ENCODE assay signal across 8 mouse cellular contexts in genomic region chr2:37516030-37516710, GRCm38 (mm10). TPM values are rescaled to one million over a fixed set of nuclear protein-coding genes. Genes with fewer than 3 reads are reported as not detected.
A peak's percentile ranks its signal among the peaks of the same experiment; 100 is the strongest.
DNase-seq lines count a peak whose midpoint lies in the region; ATAC-seq lines count a peak whose summit lies in the region.

TSS of gene Gpr21 (plus strand) at chr2:37516332.

- no peak within 1 kb of the TSS for H3K9ac ChIP-seq in kidney, embryonic 15.5 days
- H3K9ac ChIP-seq in hindbrain, embryonic 16.5 days (ENCODE audit: low read depth, low read length), result peak within 1 kb of the TSS; percentile 66
- H3K9ac ChIP-seq in midbrain, embryonic 15.5 days, result peak within 1 kb of the TSS; percentile 53

- no peaks in the 10 kb centered on the region for H3K9me3 ChIP-seq in kidney, embryonic 15.5 days (replicated peaks)
- H3K9me3 ChIP-seq in hindbrain, embryonic 16.5 days (ENCODE audit: control insufficient read depth, low read length), result no peaks in the 10 kb centered on the region
- H3K9me3 ChIP-seq in midbrain, embryonic 15.5 days, result no peaks in the 10 kb centered on the region

- peak within 1 kb of the TSS; percentile 43 for H3K4me2 ChIP-seq in kidney, embryonic 15.5 days
- peak within 1 kb of the TSS; percentile 62 for H3K4me2 ChIP-seq in hindbrain, embryonic 16.5 days (ENCODE audit: low read length)
- H3K4me2 ChIP-seq in midbrain, embryonic 15.5 days, result peak within 1 kb of the TSS; percentile 53

- no peaks in the 10 kb centered on the region for H3K27me3 ChIP-seq in kidney, embryonic 15.5 days
- H3K27me3 ChIP-seq in hindbrain, embryonic 16.5 days (replicated peaks; ENCODE audit: control insufficient read depth, insufficient read depth, low read length), result no peaks in the 10 kb centered on the region
- no peaks in the 10 kb centered on the region for H3K27me3 ChIP-seq in midbrain, embryonic 15.5 days (replicated peaks)

- 28% methylated on average over 11 of the region's 11 CpGs for WGBS in kidney, embryonic 15.5 days
- 12% methylated on average over 11 of the region's 11 CpGs for WGBS in hindbrain, embryonic 16.5 days
- WGBS in midbrain, embryonic 15.5 days, result 10% methylated on average over 11 of the region's 11 CpGs

- H3K27ac ChIP-seq in kidney, embryonic 15.5 days, result 0 out of 2 replicates have a peak within 1 kb of the TSS, but pooled peaks have one; percentile 22
- H3K27ac ChIP-seq in hindbrain, embryonic 16.5 days (ENCODE audit: low read depth, low read length), result peak within 1 kb of the TSS; percentile 71
- peak within 1 kb of the TSS; percentile 79 for H3K27ac ChIP-seq in midbrain, embryonic 15.5 days

- H3K4me3 ChIP-seq in kidney, embryonic 15.5 days (replicated peaks), result peak within 1 kb of the TSS; percentile 17
- H3K4me3 ChIP-seq in hindbrain, embryonic 16.5 days (ENCODE audit: low read length), result peak within 1 kb of the TSS; percentile 40
- peak within 1 kb of the TSS; percentile 38 for H3K4me3 ChIP-seq in midbrain, embryonic 15.5 days

- H3K4me1 ChIP-seq in kidney, embryonic 15.5 days, result peaks cover 11% of the 10 kb centered on the region
- H3K4me1 ChIP-seq in hindbrain, embryonic 16.5 days (ENCODE audit: control insufficient read depth, insufficient read depth, low read depth, low read length), result peaks cover 14% of the 10 kb centered on the region
- H3K4me1 ChIP-seq in midbrain, embryonic 15.5 days, result peaks cover 40% of the 10 kb centered on the region

- peak; percentile 71 for ATAC-seq in kidney, embryonic 15.5 days (replicated peaks; ENCODE audit: low FRiP score)
- ATAC-seq in hindbrain, embryonic 16.5 days, result peak; percentile 86
- peak; percentile 90 for ATAC-seq in midbrain, embryonic 15.5 days (replicated peaks)
- no peak for ATAC-seq in inflammation-experienced regulatory T-cells, adult 6 months

- H3K36me3 ChIP-seq in kidney, embryonic 15.5 days, result peaks cover 36% of the 10 kb centered on the region
- H3K36me3 ChIP-seq in hindbrain, embryonic 16.5 days (ENCODE audit: control insufficient read depth, insufficient read depth, low read length), result peaks cover 8% of the 10 kb centered on the region
- peaks cover 9% of the 10 kb centered on the region for H3K36me3 ChIP-seq in midbrain, embryonic 15.5 days (replicated peaks)

- no peak for DNase-seq in kidney, adult 11 months
- peak; percentile 45 for DNase-seq in embryo, embryonic 11 days
- DNase-seq in c-Kit-positive CD71-positive TER-119-positive erythroid progenitor cells, embryonic 14.5 days (ENCODE audit: low spot score), result no peak
- DNase-seq in layer of hippocampus, adult 11-12 months (ENCODE audit: low spot score), result no peak

RNA-seq across cellular contexts. Expression of gene Gpr21, which starts in this region (rescaled TPM):
- polyA plus RNA-seq in kidney, embryonic 15.5 days (2015; fragmentation: Nextera tagmentation; extraction: Ambion mirVana), result 1.4 and 1.7 TPM in 2 replicates
- polyA plus RNA-seq in hindbrain, embryonic 16.5 days (2015; fragmentation: Nextera tagmentation; extraction: Ambion mirVana), result 14.8 and 15.9 TPM in 2 replicates
- polyA plus RNA-seq in midbrain, embryonic 15.5 days (2015; fragmentation: Nextera tagmentation; extraction: Ambion mirVana), result 16.3 and 18.5 TPM in 2 replicates
- polyA plus RNA-seq in inflammation-experienced regulatory T-cells, adult 6 months (2017; shearing (Covaris generic)), result 1 to 10 TPM; 1.0 to 2.2 (median 1.4) TPM

Comparison
In these comparisons a context has a peak if more than half of its experiments do, and no peak if none do; other contexts are left out.
1. H3K27ac ChIP-seq: peak in every context shown above with its lines; median percentile 79 in midbrain, embryonic 15.5 days; 71 in hindbrain, embryonic 16.5 days; 22 in kidney, embryonic 15.5 days.